Mouse (Mus musculus) cerebellum, adult (tissue): ENCODE measurements around the gene Natd1.
A peak's percentile ranks its signal among the peaks of the same experiment; 100 is the strongest.

ENCODE experiments used
- ATAC-seq: cut with Nextera tagmentation; 2 replicates; pipeline ENCODE4 v1.9.2; 2017; ENCODE audit warnings: mild to moderate bottlenecking, moderate library complexity, mixed read lengths; ENCODE audit not compliant: insufficient number of reproducible peaks, low FRiP score, low TSS enrichment

Natd1 gene

DNA sequence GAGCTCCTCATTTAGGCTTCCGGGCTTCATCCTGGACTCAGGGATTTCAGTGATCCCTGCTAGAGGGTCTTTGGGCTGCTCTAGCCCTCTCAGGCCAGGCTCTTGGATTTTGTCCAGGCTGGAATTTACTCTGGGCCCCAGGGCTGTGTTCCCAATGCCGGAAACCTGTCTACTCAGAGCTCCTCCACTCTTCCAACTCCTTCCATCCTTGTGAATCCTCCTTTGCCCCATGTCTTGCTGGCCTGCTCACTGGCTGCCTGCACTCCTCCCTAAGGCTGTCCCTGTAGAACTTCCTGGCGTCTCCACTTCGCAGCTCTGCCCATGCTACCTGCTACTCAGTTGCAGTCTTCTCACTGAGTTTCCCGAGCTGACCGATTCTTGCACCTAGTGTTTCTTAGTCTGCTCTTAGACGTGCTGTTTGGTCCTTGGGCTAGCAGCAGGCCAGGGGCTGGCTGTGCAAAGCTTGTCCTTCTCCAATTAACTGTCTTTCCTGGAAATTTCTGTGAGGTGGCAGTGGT is 18.0 kb upstream of the Natd1 start:
- ATAC-seq = no peak

DNA sequence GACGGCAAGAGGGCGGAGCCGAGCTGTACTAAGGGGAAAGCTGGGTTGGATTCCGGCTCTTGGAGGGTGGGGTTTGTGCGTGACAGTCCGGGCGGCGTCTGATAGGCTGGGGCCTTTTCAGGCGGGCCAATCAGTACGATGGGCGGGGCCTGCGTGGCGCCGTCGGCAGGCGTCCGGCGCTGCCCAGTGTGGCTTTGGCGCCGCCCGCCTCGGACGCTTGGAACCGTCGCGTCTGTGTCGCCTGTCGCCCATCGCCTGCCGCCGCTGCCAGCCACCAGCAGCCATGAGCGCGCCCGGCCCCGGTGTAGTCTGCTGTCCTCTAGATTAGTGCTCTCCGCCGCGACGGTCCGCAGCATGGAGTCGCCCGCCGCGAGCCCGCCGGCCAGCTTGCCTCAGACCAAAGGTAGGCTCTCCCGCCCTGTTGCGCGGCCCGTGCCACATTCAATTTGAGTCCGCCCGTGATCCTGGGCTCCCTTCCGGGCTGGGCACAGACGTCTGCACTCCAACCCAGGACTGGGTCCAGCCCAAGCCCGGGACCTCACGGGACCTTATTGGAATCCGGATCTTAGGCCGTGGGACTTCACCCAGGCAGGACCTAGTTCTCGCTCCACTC is 17.4 kb upstream of the Natd1 start, which contains the start of gene Map2k3:
Map2k3 (plus strand) TSS at position 165 of the 613 bp plus-strand sequence.
- peak; percentile 92 for ATAC-seq

DNA sequence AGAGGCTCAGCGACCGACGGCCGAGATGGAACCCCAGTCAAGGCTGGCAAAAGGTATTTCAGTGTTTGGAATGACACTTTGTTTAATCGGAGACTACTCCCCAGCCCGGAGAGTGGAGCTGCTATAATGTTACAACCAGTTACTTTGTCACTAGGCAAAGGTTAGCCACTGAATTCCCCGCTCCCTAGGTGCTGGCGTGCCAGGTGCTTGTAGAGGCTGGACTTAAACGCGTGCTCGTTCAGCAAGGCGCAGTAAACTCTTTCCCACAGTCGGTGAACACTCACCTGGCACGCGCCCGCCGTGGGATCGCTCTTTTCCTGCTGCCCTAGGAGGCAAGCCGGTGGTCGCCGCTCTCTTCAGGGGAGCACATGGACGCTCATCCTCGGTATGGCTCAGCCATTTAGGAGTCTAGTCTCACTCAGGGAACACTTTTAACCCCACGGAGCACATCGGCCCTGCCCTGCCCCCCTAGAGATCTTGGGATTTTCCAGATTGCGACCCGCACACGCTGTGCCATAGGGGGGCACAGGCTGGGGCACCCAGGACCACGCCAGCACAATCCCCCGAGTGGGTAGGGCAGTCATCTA is 16.8 kb upstream of the Natd1 start:
- ATAC-seq = 0 out of 2 replicates have a peak, but pooled peaks have one; percentile 9

DNA sequence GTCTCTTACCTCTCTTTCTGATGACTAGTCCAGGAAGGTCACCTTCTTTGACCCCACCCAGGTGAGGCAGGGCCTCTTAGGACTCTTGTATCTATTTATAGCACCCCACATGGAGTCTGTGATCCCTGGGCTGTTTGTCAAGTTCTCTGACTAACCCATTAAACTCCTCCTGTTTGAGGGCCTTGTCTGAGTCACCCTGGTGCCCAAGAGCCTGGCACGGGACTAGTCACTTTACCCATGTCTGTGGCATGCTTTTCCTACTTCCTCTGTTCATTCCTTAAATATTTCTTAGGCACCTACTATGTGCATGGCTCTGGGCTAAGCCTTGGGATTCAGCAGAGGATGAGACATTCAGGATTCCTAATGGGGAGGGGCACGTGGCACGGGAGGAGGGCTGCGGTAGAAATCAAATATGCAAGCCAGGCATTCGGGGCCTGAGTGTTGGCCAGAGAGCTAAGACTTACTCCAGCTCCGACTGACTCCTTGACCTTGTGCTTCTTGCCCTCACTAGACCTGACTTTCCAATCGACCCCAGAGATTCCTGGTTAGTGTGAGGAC is 16.3 kb upstream of the Natd1 start:
- ATAC-seq = no peak

DNA sequence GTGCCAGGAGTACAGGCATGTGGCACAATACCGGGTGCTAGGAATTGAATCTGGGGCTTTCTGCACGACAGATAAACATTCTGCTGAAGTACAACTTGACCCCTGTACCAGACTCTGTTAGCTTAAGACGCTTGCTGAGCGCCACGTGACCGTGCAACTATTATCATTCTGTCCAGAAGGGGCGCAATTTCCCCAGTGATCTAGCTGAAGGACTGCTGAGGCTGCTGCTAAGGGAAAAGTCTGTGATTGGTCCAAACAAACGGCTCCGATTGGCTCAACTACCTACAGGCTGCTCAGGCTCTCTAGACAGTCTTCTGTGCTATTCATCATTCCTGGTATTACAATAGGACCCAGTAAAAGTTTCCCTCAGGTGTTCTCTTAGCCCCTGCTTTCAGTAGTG is 12.7 kb upstream of the Natd1 start:
- peak; percentile 77 for ATAC-seq

DNA sequence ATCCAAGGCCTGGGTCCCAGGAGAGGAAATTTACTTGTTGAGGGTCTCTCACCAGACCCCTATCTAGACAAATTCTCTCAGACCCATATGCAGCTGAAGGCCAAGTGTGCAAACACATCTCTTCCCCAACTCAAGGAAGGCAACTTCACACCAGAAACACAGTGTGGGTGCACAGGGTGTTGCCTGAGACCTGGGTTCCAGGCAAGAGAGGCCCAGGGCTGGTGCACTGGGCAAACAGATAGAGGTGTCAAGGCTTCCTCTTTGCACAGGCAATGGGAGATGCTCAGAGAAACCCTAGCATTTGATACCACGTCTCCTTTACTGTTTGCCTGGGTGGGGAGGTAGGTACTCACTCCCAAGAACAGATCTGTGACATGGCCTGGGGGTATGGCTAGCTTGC is 10.4 kb upstream of the Natd1 start:
- ATAC-seq = no peak

DNA sequence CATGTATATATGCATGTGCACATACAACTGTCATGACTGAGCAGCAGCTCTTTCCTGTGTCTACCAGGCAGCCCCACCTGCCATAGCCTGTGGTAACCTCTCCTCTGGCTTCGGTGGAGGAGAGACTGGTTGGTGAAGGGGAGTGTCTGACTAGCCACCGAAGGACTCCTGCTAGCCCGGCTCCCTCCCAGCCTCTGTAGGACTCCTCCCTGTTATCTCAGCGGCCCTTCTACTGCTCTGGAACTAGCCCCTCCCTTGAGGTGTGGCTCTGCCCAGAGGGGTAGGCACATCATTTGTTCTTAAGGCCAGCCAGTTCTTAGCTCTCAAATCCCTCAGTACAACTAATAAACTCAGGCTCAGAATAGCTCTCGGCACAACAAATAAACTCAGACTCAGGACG is 9.9 kb upstream of the Natd1 start:
- no peak for ATAC-seq

DNA sequence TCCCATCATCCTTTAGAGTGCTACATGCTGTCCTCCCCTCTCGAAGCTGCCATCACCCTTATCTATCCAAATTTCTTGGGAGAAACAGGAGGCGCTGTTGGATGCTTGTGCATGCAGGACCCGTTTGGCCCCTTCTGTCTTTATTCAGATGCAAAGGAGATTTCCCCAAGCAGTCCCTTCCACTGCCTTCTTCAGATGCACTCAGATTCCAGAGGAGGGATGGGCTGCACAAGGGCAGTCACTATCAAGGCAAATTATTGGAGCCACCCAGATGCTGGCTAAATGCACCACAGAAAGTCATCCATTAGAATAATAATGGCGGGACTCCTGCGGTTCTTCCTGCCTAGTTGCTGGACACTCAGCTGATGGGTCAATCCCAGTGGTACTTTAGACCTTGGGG is 8.4 kb upstream of the Natd1 start:
- no peak for ATAC-seq

DNA sequence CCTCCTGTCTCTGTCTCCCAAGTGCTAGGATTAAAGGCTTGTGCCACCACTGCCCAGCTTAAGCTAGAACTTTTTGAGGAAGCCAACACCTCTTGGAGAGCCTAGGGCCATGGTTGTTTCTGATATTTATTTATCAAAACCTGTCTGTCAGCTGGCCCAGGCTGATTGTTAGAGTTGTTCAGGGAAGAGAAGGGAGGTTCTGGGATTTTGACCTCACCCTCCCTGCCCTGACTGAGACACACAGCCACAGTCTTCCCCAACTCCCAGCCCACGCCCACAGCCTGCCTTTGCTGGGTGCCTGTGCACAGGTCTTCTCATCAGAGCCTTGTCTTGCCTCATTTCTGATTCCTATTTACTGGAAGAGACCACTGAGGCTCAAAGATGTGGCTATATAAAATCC is 7.6 kb upstream of the Natd1 start:
- ATAC-seq = no peak

DNA sequence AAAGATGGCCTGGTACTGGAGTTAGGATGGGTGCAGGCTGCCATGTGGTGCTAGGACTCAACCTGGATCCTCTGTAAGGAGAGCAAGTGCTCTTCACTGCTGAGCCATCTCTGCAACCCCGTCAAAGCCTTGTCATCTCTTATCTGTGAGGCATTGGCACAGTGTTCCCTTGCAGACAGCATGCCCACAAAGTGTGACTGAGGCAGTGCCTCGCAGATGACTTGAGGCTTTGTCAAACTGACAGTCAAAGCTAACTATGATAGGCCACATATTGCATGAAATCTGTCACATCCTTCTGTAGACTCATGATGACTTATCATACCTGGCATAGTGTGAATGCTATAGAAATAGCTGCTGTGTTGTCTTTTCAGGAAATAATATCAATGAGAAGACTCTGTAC is 5.5 kb upstream of the Natd1 start:
- no peak for ATAC-seq

DNA sequence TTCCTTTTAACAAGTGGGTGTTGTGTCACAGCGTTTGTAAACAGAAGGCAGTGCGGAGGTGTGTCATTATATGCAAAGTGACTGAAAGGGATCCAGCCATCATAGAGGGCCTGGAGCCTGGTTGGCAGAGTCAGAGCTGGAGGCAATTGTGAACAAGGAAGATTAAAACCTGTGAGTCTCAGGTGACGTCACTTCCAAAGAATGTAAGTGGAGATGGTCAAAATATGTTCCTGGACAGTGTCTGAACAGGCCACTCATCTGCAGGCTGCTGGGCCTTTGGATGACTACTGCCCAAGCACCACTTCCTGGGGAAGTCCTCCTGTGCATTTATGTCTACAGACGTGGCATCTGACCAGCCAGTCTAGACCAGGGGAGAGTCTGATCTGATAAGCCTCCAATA is 651 bp upstream of the Natd1 start:
- ATAC-seq = no peak

DNA sequence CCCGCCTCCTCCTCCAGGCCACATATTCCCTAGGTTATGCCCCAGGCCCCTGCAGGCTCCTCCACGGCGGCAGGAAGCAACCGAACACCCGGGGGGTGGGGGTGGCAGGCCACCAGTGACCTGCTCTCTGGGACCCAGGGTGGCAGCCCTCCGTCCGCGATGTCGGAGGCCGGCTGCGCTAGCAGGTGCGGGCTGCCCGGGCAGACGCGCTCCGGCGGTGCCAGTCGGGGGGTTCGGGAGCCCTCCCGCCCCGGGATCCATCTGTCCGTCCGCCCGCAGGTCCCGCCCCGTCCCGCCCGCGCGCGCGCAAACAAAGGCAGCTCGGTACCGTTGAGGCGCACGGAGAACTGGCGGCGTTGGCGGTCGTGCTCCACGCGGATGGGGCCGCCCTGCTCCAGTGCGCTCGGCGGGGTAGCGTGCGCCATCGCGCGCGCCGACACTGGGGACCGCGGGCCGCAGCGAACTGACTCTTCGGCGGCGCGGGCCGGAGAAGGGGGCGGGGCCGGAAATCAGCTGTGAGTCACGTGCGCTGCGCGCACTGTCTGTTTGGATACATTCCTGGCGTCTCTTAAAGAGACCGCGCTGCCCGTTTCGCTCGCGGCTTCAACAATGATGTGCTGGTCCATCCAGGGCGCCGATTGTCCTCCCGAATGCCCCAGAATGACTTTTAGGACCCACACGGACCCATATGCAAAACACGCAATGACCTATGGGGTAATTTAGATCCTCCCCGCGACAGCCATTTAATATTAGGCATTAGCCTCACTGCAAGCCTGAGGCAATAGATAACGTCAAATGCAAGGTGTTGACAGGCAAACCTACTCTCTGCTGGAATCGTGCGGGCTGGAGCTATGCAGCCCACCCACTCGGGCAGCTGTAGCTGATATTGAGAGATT is 1.0 kb downstream of the Natd1 start:
- ATAC-seq = peak; percentile 68; the same call in 1 of the 2 replicates

DNA sequence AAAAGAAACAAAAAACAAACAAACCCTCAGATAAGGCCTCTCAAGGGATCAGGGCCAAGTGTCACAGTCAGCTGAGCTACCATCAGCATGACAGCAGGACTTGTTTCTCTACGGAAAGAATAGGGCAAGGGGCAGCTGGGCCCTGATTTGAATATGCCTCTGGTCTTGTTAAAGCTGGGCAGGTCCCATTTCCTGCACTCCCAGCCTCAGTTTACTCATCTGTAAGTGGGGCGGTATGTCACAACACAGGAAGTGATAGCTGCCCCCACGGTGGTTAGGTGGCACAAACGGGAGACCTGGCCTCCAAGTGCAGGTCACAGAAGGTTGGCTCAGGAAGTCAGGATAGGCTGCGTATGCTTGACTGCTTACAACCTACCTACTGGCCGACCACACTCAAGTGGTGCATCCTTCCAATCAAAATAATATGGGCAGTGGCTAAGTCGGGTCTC is 2.0 kb downstream of the Natd1 start:
- no peak for ATAC-seq

DNA sequence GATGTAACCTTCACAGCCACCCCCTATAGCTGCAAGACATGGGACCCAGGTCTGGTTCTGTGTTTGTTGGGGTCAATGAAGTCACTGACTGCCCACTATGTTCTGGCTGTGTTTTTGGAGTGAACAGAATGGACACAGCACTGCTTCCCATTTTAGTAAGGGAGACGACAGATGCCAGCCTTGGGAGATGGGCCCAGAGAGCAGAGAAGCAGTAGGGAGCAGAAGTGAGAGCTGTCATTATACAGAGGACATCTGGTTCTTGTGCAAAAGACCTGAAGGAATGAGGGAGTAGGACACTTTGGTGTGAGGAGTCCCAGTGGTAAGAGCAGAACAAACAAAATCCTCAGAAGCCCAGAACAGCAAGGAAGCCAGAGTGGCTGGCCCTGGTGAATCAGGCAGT is 4.9 kb downstream of the Natd1 start:
- ATAC-seq = no peak

DNA sequence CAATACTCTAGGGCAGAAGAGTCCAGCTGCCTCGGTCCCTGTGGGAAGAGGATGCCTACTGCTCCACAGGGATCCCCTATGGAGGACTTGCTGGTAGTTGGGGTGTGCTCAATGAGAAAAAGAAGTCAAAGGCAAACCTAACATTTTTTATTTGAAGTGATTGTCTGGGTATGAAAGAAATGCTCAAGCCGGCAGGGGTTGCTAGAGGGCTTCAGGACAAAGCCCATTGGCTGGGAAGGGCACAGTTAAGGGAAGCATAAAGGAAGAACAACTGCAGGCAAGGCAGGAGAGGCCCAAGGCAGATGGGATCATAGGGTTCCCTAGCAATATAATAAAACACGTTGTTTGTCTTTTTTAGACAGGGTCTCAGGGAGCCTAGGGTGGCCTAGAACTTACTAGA is 6.5 kb downstream of the Natd1 start:
- ATAC-seq = no peak

DNA sequence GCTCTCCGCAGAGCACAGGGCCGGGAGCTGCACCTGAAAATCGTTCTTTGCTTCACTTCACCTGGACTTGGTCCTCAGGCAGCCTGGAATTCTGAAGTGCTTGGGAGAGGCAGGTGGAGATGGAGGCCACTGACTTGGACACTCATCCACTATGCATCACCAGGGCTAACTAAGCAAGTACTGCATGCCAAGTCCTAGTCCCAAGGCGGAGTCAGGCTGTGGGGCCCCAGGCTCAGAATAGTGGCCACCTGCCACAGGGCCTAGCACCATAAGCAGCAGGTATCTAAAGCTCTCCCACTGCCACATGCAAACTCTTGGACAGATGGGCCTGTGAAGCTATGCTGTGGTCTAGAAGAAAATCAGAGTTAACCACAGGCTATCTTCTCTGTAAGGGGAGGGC is 8.1 kb downstream of the Natd1 start:
- ATAC-seq = no peak

DNA sequence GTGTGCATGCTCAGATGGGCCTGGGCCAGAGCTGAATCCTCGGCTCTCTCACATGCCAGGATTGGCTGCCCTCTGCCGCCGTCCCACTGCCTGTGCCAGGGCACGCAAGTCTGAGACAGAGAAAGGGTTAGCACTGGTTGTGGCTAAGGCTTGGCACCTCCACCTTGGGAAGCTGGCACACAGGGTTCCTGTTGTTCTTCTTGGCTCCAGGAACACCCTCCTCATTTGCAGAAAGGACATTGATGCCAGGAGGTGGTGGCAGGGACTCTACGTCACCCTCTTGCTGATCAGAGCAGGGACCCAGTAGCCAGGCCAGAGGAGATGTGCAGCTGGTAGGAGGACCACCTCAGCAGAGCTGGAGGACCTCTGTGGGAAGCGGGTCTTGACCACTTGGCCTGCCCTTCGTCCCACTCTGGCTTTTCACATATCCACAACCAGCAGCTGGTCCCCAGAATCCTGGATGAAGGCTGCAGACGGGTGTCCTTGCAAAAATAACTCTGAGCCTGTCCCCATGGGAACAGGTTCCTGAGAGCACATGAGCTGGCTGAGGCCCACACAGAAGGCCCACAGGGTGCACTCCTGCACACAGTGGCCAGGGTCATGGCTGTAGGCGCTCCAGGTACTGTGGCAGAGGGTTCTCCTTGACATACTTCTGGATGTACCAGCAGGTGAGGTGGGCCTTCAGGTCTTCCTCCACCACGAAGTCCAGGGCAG is 9.0 kb downstream of the Natd1 start:
- 0 out of 2 replicates have a peak, but pooled peaks have one; percentile 23 for ATAC-seq

DNA sequence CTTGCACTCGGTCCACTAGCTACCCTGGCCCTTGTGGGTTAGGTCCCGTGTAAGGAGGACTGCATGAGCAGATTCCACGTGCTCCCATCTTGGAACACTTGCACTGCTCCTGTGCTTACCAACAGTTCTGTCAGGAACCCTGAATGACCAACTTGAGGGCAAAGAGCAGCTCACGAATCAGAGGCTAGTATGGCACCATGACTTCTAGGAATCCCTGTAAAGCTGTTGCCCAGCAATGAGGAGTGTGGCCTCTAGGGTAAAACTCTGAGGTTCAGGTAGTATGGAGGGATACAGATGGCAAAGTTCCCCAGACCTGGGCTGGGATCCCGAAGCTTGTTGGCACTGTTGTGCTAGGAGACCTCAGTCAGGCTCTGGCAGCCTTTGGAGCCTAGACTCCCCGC is 10.9 kb downstream of the Natd1 start:
- ATAC-seq = no peak

DNA sequence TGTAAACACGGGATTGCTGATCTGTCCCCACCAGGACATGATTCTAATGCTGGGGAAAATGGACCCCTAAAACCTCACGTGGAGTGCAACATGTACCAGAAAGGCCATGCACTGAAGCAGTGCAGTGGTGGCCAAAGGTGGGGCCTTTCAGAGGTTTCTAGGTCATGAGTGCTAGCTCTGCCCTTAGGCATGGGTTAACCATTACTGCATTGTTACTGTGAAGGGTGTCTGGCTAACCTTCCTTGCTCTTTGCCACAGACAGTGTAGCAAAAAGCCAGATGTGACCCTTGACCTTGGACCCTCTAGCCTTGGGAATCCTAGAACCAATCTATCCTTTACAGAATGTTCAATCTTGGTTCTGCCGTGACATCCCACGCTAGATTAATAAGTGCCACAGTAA is 12.1 kb downstream of the Natd1 start:
- no peak for ATAC-seq

DNA sequence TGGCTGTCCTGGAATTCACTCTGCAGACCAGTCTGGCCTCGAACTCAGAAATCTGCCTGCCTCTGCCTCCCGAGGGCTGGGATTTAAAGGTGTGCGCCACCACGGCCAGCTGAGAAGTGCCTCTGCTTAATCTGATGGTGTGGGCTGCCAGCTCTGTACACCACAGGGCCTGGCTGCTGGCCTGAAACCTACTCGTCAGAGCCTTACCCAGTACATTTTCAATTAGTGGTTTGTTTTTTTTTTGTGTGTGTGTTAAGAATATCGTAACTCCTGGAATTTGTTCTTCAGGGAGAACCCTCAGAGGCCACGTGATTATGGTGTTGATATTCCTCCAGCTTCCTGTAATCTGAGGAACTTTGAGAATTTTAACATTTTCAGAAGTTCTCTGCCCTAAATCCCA is 12.5 kb downstream of the Natd1 start:
- no peak for ATAC-seq
